Mouse (Mus musculus) cortical plate, adult 2 months (tissue): ENCODE measurements at regions not wholly inside any gene's neighbourhood (a gene's known extent, or its start where the extent isn't known, plus 50 kb on each side); places are given as distances from the start of the nearest gene placed in this dataset.

Source experiments
- CTCF ChIP-seq: fragments of 200-500 bp; IDR thresholded peaks from 2 replicates; pipeline ENCODE4 v1.5.1; 2011; ENCODE audit warnings: mild to moderate bottlenecking, control low read depth, low read length; ENCODE audit not compliant: insufficient read depth; ENCODE audit errors: extremely low read depth
- POLR2A ChIP-seq: fragments of 200-500 bp; IDR thresholded peaks from 2 replicates; pipeline ENCODE4 v1.6.1; 2011; ENCODE audit warnings: mild to moderate bottlenecking, low read length, control low read depth; ENCODE audit not compliant: insufficient read depth; ENCODE audit errors: extremely low read depth

DNA sequence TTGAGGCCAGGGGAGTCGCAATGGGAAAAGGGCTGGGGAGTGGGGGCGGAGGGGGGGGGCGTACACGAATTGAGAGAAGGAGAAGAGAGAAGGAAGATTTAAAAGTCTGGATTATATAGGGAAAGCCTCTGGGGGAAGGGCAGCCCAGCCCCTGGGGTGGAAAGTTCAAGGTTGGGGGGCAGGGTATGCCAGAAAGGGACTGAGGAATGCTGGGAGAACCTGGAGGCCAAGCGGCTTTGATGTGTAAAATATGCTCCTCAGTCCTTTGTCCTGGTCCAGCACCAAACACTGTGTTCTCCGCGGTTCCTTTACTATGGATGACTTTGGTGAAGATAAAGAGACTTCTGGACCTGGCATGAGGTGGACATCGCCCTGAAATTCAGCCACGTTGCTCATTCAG is 117.8 kb upstream of the Rhobtb1 start:
- no peak for TF ChIP-seq POLR2A
- no peak for TF ChIP-seq CTCF
